Mouse (Mus musculus): ENCODE data around the gene Vmn2r124.

- TF ChIP-seq MAX (IDR thresholded peaks at IDR 0.05) = no peak
- no peak for TF ChIP-seq CTCF (IDR thresholded peaks at IDR 0.05; ENCODE audit: control insufficient read depth, insufficient read depth, insufficient read length)
- no peak for TF ChIP-seq CEBPB (IDR thresholded peaks at IDR 0.05; ENCODE audit: low read depth)
- TF ChIP-seq MYOD1 (IDR thresholded peaks at IDR 0.05; ENCODE audit: control insufficient read depth, insufficient read length, low read depth) = no peak
- no peak for TF ChIP-seq FOSL1 (IDR thresholded peaks at IDR 0.05; ENCODE audit: insufficient read depth, low read length, poor library complexity, severe bottlenecking)
- no peak for TF ChIP-seq USF1 (IDR thresholded peaks at IDR 0.05; ENCODE audit: low read depth)
- TF ChIP-seq MYOG (IDR thresholded peaks at IDR 0.05; ENCODE audit: control insufficient read depth, extremely low read depth, insufficient read length) = no peak
Observed at GRCm38 (mm10) chr17:18004752-18005151, 44.5 kb upstream of the Vmn2r124 start.

All from C2C12 (cell line).